Mouse (Mus musculus) limb, embryonic 13.5 days (tissue): ENCODE measurements at regions not wholly inside any gene's neighbourhood (a gene's known extent, or its start where the extent isn't known, plus 50 kb on each side); places are given as distances from the start of the nearest gene placed in this dataset.
"Not testable (repeated sequence)": the region's sequence is repeated elsewhere in the genome, so short reads cannot be mapped to it uniquely, and the experiment has no call there.

Source experiments
- ATAC-seq: fragments of 200-750 bp; cut with Nextera tagmentation; 2 replicates; pipeline ENCODE4 v1.8.0; 2017; ENCODE audit warnings: low read depth, moderate number of reproducible peaks, moderate TSS enrichment; ENCODE audit not compliant: low FRiP score
- H3K27ac ChIP-seq: fragments of 300-500 bp; sonication (generic); 2 replicates; pipeline ENCODE4 v1.5.1; 2015; ENCODE audit warnings: inconsistent platforms, mild to moderate bottlenecking, moderate library complexity
- H3K27me3 ChIP-seq: fragments of 300-500 bp; sonication (generic); 2 replicates; pipeline ENCODE4 v1.6.1; 2015; ENCODE audit warnings: mild to moderate bottlenecking, inconsistent platforms
- H3K36me3 ChIP-seq: fragments of 300-500 bp; sonication (generic); 2 replicates; pipeline ENCODE4 v1.6.1; 2015; ENCODE audit warnings: inconsistent platforms, mild to moderate bottlenecking, moderate library complexity
- H3K4me1 ChIP-seq: fragments of 300-500 bp; sonication (generic); 2 replicates; pipeline ENCODE4 v1.6.1; 2015; ENCODE audit warnings: inconsistent platforms
- H3K4me2 ChIP-seq: fragments of 300-500 bp; sonication (generic); replicated peaks from 2 replicates; pipeline ENCODE4 v1.6.1; 2015; ENCODE audit warnings: inconsistent platforms, mild to moderate bottlenecking, moderate library complexity
- H3K4me3 ChIP-seq: fragments of 300-500 bp; sonication (generic); 2 replicates; pipeline ENCODE4 v1.5.1; 2015; ENCODE audit warnings: moderate library complexity, mild to moderate bottlenecking, inconsistent platforms
- H3K9ac ChIP-seq: fragments of 300-500 bp; sonication (generic); 2 replicates; pipeline ENCODE4 v1.6.1; 2015; ENCODE audit warnings: mild to moderate bottlenecking, inconsistent platforms
- H3K9me3 ChIP-seq: fragments of 300-500 bp; sonication (generic); 2 replicates; pipeline ENCODE4 v1.6.1; 2016; ENCODE audit warnings: inconsistent platforms
- WGBS: fragments of 180-500 bp; shearing (Covaris S2); methylation state at CpG from one replicate; pipeline ENCODE4 v1.1.7; 2015; 5-methylcytosine and 5-hydroxymethylcytosine counted together

DNA sequence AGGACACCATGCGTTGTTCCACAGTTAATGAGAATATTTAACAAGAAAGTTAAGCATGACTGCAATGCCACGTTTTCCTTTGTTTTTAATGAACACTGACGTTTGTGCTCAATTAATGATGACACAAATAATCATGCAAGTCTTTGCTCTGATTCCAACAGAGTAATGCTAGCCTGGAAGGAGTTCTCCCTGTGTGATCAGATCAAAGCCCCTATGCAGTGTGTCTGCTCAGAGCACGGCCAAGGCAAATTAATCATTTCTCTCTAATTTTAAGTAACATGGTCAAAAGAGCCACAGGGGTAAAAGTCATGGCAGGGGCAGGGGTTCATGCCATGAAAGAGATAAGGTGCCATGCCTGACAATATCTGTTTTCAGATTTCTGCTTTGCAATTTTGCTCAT lies 618.2 kb upstream of the Cdh8 start:
- Histone ChIP-seq H3K27ac (no peak overlapping the region), H3K9ac (no peak overlapping the region), H3K4me3 (no peak overlapping the region), H3K9me3 (no peaks in the 10 kb centered on the region), H3K36me3 (no peaks in the 10 kb centered on the region), H3K4me1 (no peaks in the 10 kb centered on the region), H3K4me2 (no peak overlapping the region), H3K27me3 (no peaks in the 10 kb centered on the region)
- WGBS, result 47% methylated on average over 4 of the region's 4 CpGs
- no peak for ATAC-seq

DNA sequence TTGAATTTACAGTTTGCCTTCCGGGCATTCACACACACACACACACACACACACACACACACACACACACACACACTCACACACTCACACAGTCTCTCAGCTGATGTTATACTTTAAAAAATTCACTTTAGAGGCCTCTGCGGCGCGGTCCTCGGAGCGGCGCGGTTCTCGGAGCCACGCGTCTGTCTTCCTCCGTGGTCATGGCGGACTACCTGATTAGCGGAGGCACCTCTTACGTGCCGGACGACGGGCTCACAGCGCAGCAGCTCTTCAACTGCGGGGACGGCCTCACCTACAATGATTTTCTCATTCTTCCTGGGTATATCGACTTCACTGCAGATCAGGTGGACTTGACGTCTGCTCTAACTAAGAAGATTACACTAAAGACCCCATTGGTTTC lies 614.1 kb upstream of the Cdh8 start:
- not testable (repeated sequence) for H3K4me1 ChIP-seq, H3K9ac ChIP-seq, H3K36me3 ChIP-seq, H3K9me3 ChIP-seq, H3K27me3 ChIP-seq, H3K4me2 ChIP-seq, H3K27ac ChIP-seq, ATAC-seq, H3K4me3 ChIP-seq
- WGBS, result 98% methylated on average over 23 of the region's 23 CpGs

DNA sequence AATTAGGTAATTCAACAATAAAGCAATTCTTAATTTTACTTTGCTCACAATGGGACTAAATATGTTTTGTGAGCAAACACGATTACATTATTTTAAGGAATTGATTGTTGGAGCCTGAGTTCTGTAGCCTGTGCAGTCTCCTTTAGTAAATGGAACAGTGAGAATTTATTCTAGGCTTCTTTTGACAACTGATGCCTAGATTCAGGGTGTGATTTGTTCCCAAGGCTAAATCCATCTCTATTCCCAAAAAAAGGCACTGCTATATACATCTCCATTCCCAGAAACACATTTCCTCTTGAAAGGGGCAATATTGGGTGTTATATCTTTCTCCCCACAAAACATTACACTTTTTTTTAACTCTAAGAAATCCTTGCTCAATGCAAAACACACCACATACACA lies 599.4 kb upstream of the Cdh8 start:
- WGBS, result 81% methylated on average over 1 of the region's 1 CpGs

DNA sequence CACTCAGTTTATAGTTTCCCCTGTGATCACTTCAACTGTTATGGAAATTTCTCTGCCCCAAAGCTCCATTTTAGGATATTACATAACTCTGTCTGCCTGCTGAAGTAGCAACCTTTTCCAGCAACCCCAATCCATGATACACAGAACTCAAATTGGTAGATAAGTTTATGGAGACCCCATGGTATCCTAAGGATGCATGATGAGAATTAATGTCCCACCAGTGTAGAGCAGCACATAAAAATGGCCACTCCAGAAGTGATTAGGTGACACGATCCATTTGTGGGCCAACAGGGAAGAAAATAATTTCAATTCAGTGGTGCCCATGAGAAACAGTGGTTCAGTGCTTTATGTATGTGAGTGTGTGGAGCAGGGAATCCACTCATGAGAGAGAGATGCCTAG lies 583.3 kb upstream of the Cdh8 start:
- ATAC-seq, result no peak
- Histone ChIP-seq H3K4me2 (no peak overlapping the region), H3K4me1 (no peaks in the 10 kb centered on the region), H3K9ac (no peak overlapping the region), H3K27me3 (no peaks in the 10 kb centered on the region), H3K4me3 (no peak overlapping the region), H3K9me3 (no peaks in the 10 kb centered on the region), H3K36me3 (no peaks in the 10 kb centered on the region), H3K27ac (no peak overlapping the region)
- WGBS, result 75% methylated on average over 1 of the region's 1 CpGs

More for the DNA sequence above, 599.4 kb upstream of the Cdh8 start:
- Histone ChIP-seq H3K9me3 (no peaks in the 10 kb centered on the region), H3K36me3 (no peaks in the 10 kb centered on the region), H3K4me3 (no peak overlapping the region), H3K9ac (no peak overlapping the region), H3K27ac (no peak overlapping the region), H3K4me1 (no peaks in the 10 kb centered on the region), H3K27me3 (no peaks in the 10 kb centered on the region), H3K4me2 (no peak overlapping the region)
- ATAC-seq, result no peak

DNA sequence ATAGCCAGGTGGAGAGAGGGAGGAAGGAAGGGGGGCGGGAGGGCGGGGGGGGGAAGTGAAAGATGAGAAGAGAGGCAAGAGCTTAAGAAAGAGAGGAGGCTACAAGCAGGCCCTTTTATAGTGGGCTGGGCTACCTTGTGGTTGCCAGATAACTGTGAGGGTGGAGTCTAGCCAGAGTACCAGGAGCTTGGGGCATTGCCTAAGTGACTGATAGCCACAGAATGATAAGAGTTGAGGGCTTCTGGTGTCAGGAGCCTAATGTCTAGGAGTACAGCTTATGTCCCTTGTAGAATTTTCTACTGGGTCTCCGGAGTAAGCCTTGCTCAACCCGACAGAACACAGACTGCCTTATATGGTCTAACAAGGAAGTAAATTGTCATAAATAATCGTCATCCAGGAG lies 567.4 kb upstream of the Cdh8 start:
- H3K27me3 ChIP-seq, result no peaks in the 10 kb centered on the region
- ATAC-seq, result no peak
- no peak overlapping the region for H3K9ac ChIP-seq
- H3K4me3 ChIP-seq, result no peak overlapping the region
- no peak overlapping the region for H3K4me2 ChIP-seq
- no peaks in the 10 kb centered on the region for H3K36me3 ChIP-seq
- no peaks in the 10 kb centered on the region for H3K9me3 ChIP-seq
- H3K27ac ChIP-seq, result no peak overlapping the region
- no peaks in the 10 kb centered on the region for H3K4me1 ChIP-seq
- WGBS, result 66% methylated on average over 4 of the region's 5 CpGs

DNA sequence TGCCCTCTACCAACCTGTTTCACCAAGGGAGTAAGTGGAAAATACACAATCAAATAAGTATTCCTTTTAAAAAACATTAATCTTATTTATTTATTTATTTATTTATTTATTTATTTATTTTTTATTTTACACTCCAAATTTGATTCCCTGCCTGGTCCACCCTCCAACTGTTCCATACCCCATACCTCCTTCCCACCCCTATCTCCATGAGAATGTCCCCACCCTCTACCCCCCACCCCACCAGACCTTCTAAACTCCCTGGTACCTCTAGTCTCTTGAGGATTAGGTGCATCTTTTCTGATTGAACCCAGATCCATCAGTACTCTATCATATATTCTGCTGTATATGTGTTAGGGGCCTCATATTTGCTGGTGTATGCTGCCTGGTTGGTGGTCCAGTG lies 538.4 kb upstream of the Cdh8 start:
- ATAC-seq, result no peak
- Histone ChIP-seq H3K9me3 (no peaks in the 10 kb centered on the region), H3K4me2 (no peak overlapping the region), H3K27me3 (no peaks in the 10 kb centered on the region), H3K9ac (no peak overlapping the region), H3K4me3 (no peak overlapping the region), H3K4me1 (no peaks in the 10 kb centered on the region), H3K36me3 (no peaks in the 10 kb centered on the region), H3K27ac (no peak overlapping the region)

DNA sequence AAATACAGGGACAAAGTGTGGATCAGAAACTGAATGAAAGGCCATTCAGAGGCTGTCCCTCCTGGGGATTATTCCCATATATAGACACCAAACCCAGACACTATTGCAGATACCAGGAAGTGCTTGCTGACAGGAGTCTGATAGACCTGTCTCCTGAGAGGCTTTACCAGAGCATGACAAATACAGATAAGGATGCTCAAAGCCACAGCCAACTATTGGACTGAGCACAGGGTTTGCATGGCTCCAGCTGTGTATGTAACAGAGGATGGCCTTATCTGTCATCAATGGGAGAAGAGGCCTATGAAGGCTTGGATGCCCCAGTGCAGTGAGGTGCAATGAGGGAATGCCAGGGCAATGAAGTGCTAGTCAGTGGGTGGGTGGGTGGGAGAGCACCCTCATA lies 537.6 kb upstream of the Cdh8 start:
- no peaks in the 10 kb centered on the region for H3K4me1 ChIP-seq
- H3K27me3 ChIP-seq, result no peaks in the 10 kb centered on the region
- no peaks in the 10 kb centered on the region for H3K9me3 ChIP-seq
- no peak overlapping the region for H3K27ac ChIP-seq
- no peak overlapping the region for H3K9ac ChIP-seq
- H3K4me2 ChIP-seq, result no peak overlapping the region
- H3K4me3 ChIP-seq, result no peak overlapping the region
- no peaks in the 10 kb centered on the region for H3K36me3 ChIP-seq
- no peak for ATAC-seq

DNA sequence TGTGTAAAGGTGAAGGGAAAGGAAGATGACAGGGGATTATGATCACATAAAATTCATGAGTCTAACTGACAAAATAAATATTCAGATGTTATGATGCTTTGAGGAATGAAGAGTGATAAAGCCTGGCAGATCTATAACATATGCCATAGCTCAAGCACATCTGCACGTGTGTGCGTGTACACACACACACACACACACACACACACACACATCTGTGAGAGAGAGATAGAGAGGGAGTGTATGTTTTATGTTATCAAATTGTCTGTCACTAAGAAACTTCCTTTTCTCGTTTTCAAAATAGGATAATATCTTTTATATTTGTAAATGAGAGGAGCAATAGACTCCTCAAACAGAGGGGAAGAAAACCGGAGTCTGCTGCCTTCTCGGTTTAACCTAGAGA lies 516.9 kb upstream of the Cdh8 start:
- Histone ChIP-seq H3K27ac (no peak overlapping the region), H3K9ac (no peak overlapping the region), H3K4me3 (no peak overlapping the region), H3K36me3 (no peaks in the 10 kb centered on the region), H3K4me2 (no peak overlapping the region), H3K9me3 (no peaks in the 10 kb centered on the region), H3K4me1 (no peaks in the 10 kb centered on the region), H3K27me3 (no peaks in the 10 kb centered on the region)
- 83% methylated on average over 5 of the region's 5 CpGs for WGBS
- no peak for ATAC-seq
